Mouse (Mus musculus) hindbrain, postnatal 0 days (tissue): ENCODE data around the gene Pold3. TPM values are rescaled to one million over a fixed set of nuclear protein-coding genes. Genes with fewer than 3 reads are reported as not detected.
A peak's percentile ranks its signal among the peaks of the same experiment; 100 is the strongest.

Experiments used
- ATAC-seq: fragments of 200-750 bp; cut with Nextera tagmentation; 2 replicates; pipeline ENCODE4 v1.8.0; 2017; ENCODE audit warnings: mild to moderate bottlenecking, moderate TSS enrichment, moderate library complexity
- DNase-seq: peaks from one replicate; pipeline ENCODE4 v3.0.0-alpha.2; 2015; ENCODE audit warnings: low spot score
- H3K27ac ChIP-seq: fragments of 300-500 bp; sonication (generic); 2 replicates; pipeline ENCODE4 v1.5.1; 2014; ENCODE audit warnings: mild to moderate bottlenecking
- H3K27me3 ChIP-seq: fragments of 300-500 bp; sonication (generic); 2 replicates; pipeline ENCODE4 v1.6.1; 2014; ENCODE audit warnings: low read length, mixed read lengths; ENCODE audit not compliant: insufficient read depth
- H3K36me3 ChIP-seq: fragments of 300-500 bp; sonication (generic); 2 replicates; pipeline ENCODE4 v1.6.1; 2014; ENCODE audit warnings: low read length, mixed read lengths; ENCODE audit not compliant: insufficient read depth
- H3K4me1 ChIP-seq: fragments of 300-500 bp; sonication (generic); 2 replicates; pipeline ENCODE4 v1.6.1; 2014; ENCODE audit warnings: antibody characterized with exemption, low read length, mixed read lengths; ENCODE audit not compliant: insufficient read depth
- H3K4me2 ChIP-seq: fragments of 300-500 bp; sonication (generic); 2 replicates; pipeline ENCODE4 v1.6.1; 2014; ENCODE audit warnings: low read depth, mild to moderate bottlenecking, low read length, moderate library complexity, mixed read lengths
- H3K4me3 ChIP-seq: fragments of 300-500 bp; sonication (generic); 2 replicates; pipeline ENCODE4 v1.5.1; 2014; ENCODE audit warnings: low read length
- H3K9ac ChIP-seq: fragments of 300-500 bp; sonication (generic); replicated peaks from 2 replicates; pipeline ENCODE4 v1.6.1; 2014; ENCODE audit warnings: mild to moderate bottlenecking, low read length, moderate library complexity, mixed read lengths
- H3K9me3 ChIP-seq: fragments of 300-500 bp; sonication (generic); 2 replicates; pipeline ENCODE4 v1.6.1; 2016; ENCODE audit warnings: low read length, mixed read lengths
- CTCF ChIP-seq: IDR thresholded peaks from 2 replicates; pipeline ENCODE4 v1.5.1; 2016; ENCODE audit warnings: antibody characterized with exemption, control low read depth, low read depth
- WGBS: fragments of 180-500 bp; shearing (Covaris S2); extraction: QIAGEN DNeasy Blood & Tissue Kit; methylation state at CpG from one replicate; pipeline ENCODE4 v1.1.7; 2014; 5-methylcytosine and 5-hydroxymethylcytosine counted together
- polyA plus RNA-seq: library from polyadenylated mRNA; unstranded; fragments of >200 nt; fragmentation: Nextera tagmentation; extraction: Ambion mirVana; gene quantifications from 2 replicates; pipeline ENCODE4 v1.2.1, GENCODE M21; 2015
- total RNA-seq: library from RNA; depleted of rRNA; stranded (reverse); fragments of >200 nt; gene quantifications from 2 replicates; pipeline ENCODE4 v1.2.3, GENCODE M21; 2014; rRNA removed

Gene Pold3
- total and polyA plus RNA-seq, 2 experiments from 2014 or later: 20.4 to 38.6 TPM

- no peak overlapping the region for H3K9ac ChIP-seq
- peak; percentile 81 for ATAC-seq
- no peaks in the 10 kb centered on the region for H3K36me3 ChIP-seq
- no peak overlapping the region for H3K4me2 ChIP-seq
- DNase-seq: peak; percentile 71
- no peak for TF ChIP-seq CTCF
- H3K4me3 ChIP-seq: no peak overlapping the region
- no peaks in the 10 kb centered on the region for H3K27me3 ChIP-seq
- peak overlapping the region; percentile 69 for H3K27ac ChIP-seq
- H3K4me1 ChIP-seq: peaks cover 8% of the 10 kb centered on the region; the same call in 1 of the 2 replicates
- 33% methylated on average over 3 of the region's 3 CpGs for WGBS
- H3K9me3 ChIP-seq: no peaks in the 10 kb centered on the region
These were observed 84.9 kb downstream of the Pold3 start for GRCm38 (mm10) chr7:100036495-100036894.

DNA sequence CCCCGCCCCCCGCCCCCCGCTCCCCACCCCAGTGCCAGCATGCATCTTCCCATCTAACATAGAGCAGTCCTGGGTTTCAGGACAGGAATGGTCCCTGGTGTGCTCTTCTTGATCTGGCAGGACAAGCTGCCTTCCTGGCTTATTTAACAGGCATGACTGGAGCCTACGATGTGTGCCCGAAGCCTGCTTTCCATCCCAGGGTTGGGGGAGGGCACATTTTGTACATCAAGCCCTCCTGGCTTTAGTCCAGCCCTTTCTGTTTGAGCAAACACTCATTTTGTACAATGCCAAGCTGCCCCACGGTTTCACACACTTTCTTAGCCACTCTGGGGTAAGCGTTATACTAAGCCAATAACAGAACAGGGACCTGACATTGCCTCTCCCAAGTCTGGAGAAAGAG, 85.3 kb downstream of the Pold3 start:
- peak; percentile 86 for DNase-seq
- peak; percentile 72 for ATAC-seq
- H3K4me3 ChIP-seq: no peak overlapping the region
- H3K27me3 ChIP-seq: no peaks in the 10 kb centered on the region
- peaks cover 8% of the 10 kb centered on the region; the same call in 1 of the 2 replicates for H3K4me1 ChIP-seq
- H3K9me3 ChIP-seq: no peaks in the 10 kb centered on the region
- H3K27ac ChIP-seq: peak overlapping the region; percentile 69
- TF ChIP-seq CTCF: no peak
- H3K9ac ChIP-seq: no peak overlapping the region
- H3K36me3 ChIP-seq: no peaks in the 10 kb centered on the region
- WGBS: 34% methylated on average over 7 of the region's 7 CpGs
- no peak overlapping the region for H3K4me2 ChIP-seq

- no peak for TF ChIP-seq CTCF
These were observed 86.4 kb downstream of the Pold3 start for GRCm38 (mm10) chr7:100034815-100035463.

DNA sequence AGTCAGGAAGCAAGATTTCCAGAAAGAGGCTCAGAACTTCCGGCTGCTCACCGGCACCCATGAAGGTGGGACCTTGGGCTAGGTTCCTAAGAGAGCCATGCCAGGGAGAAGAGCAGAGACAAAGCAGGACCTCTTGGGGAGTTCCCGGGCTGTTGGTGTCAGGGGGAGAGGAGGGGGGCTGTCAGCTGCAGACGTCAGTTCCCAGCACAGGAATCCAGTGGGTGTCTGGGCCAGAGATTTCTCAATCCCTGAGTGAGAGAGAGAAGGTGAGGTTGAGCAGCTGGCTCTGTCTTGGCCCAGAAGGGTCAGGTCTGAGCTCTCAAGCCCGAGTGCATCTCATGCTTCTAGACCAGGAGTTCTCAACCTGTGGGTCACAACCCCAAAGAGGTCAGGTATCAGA, 87.7 kb downstream of the Pold3 start:
- H3K9me3 ChIP-seq: no peaks in the 10 kb centered on the region
- H3K4me2 ChIP-seq: no peak overlapping the region
- no peak overlapping the region for H3K27ac ChIP-seq
- no peak for ATAC-seq
- no peak for TF ChIP-seq CTCF
- no peaks in the 10 kb centered on the region for H3K36me3 ChIP-seq
- no peak for DNase-seq
- WGBS: 63% methylated on average over 5 of the region's 5 CpGs
- no peaks in the 10 kb centered on the region for H3K27me3 ChIP-seq
- H3K4me3 ChIP-seq: no peak overlapping the region
- H3K4me1 ChIP-seq: peaks cover 8% of the 10 kb centered on the region; the same call in 1 of the 2 replicates
- no peak overlapping the region for H3K9ac ChIP-seq

More at GRCm38 (mm10) chr7:100034815-100035463, 86.4 kb downstream of the Pold3 start:
- Histone ChIP-seq H3K36me3 (no peaks in the 10 kb centered on the region), H3K27me3 (no peaks in the 10 kb centered on the region), H3K9me3 (no peaks in the 10 kb centered on the region), H3K4me2 (no peak overlapping the region), H3K4me1 (peaks cover 8% of the 10 kb centered on the region; the same call in 1 of the 2 replicates), H3K27ac (peak overlapping the region; percentile 69), H3K9ac (no peak overlapping the region), H3K4me3 (no peak overlapping the region)
- DNase-seq (no peak), ATAC-seq (no peak)
- WGBS: 75% methylated on average over 11 of the region's 11 CpGs

Other genes with a start within 250 kb of the Pold3 start
- 13.9 and 14.2 TPM in 2 replicates for gene Rnf169, start 141.1 kb downstream of the Pold3 start, total RNA-seq
- gene Rnf169, start 141.1 kb downstream of the Pold3 start, polyA plus RNA-seq: 2.6 and 2.7 TPM in 2 replicates
- gene Chrdl2, start 115.4 kb downstream of the Pold3 start, total RNA-seq: 0.43 and 1.8 TPM in 2 replicates
- gene Chrdl2, start 115.4 kb downstream of the Pold3 start, polyA plus RNA-seq: 1.8 and 2.2 TPM in 2 replicates
- gene Lipt2, start 37.7 kb upstream of the Pold3 start, total RNA-seq: 13.8 and 20.1 TPM in 2 replicates
- 19.2 and 19.5 TPM in 2 replicates for gene Lipt2, start 37.7 kb upstream of the Pold3 start, polyA plus RNA-seq
- gene Kcne3, start 54.9 kb upstream of the Pold3 start, total RNA-seq: 0.47 TPM in 1 of 2 replicates, not detected in the other
- 0.25 and 0.33 TPM in 2 replicates for gene Kcne3, start 54.9 kb upstream of the Pold3 start, polyA plus RNA-seq
- gene Pgm2l1, start 105.8 kb upstream of the Pold3 start, total RNA-seq: 123 and 127 TPM in 2 replicates
- 34.4 and 34.8 TPM in 2 replicates for gene Pgm2l1, start 105.8 kb upstream of the Pold3 start, polyA plus RNA-seq
- 9.3 and 15.2 TPM in 2 replicates for gene P4ha3, start 164.0 kb upstream of the Pold3 start, total RNA-seq
- 2.5 and 2.9 TPM in 2 replicates for gene P4ha3, start 164.0 kb upstream of the Pold3 start, polyA plus RNA-seq